Mouse (Mus musculus) erythroid progenitor cell, adult 5-6 weeks (primary cell): Measurements from ENCODE around the gene Zbtb14. TPM values are rescaled to one million over a fixed set of nuclear protein-coding genes. Genes with fewer than 3 reads are reported as not detected.

Source experiments
- ATAC-seq: replicated peaks from 2 replicates; pipeline ENCODE4 v1.8.0; 2016; ENCODE audit warnings: moderate number of reproducible peaks, mild to moderate bottlenecking, moderate TSS enrichment, inconsistent platforms; ENCODE audit not compliant: poor library complexity, low FRiP score, severe bottlenecking
- total RNA-seq, 2 experiments: library from RNA; stranded (forward) in 1 of 2; stranded (reverse) in 1 of 2; fragments of 150-400 nt in 1 of 2; fragments of 186-747, 209-891 nt in 1 of 2; gene quantifications; 2 replicates each; pipeline versions ENCODE4 v1.2.3 to v1.2.4; 2015 to 2017; ENCODE audit warnings: low replicate concordance in 2 of 2

Gene Zbtb14
- total RNA-seq, 2 experiments from 2014 or later: 20.5 to 28.1 TPM

DNA sequence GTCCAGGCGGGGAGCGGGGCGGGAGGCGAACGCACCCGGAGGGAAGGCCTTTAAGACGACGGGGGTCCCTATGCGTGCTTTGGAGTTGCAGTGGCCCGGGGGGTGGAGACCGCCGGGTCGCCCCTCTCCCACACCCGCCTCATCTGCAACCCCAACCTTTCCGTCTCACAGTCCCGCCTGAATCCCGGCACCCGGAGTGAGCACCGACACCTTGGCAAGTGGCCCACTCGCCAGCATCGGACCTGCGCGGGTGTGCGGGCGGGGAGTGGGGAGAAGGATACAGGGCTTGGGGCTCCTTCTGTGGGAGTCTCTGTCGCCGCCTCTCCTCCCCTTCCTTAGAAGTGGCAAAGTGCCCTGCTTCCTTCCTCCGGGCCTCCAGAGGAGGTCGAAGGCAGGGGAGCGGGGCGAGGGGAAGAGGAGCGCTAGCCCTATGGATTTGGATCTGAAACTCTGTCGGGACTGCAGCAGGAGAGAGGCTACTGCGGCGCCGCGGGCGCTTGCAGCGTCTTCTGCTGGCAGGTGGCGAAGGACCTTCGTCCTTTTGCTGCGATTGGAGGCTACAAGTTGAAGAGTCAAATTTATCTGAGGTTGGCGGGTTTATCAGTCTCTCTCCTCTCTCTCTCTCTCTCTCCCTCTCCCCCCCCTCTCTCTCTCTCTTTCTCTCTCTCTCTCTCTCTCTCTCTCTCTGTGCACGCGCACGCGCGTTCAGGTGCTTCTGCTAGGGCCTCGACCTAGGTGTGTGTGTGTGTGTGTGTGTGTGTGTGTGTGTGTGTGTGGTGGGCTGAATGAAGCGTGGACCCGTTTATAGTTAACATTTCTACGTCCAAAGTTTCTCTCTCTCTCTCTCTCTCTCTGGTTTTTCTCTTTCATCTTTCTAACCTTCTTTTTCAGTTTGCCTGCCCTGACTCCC is 57.0 kb downstream of the Zbtb14 start:
- no peak for ATAC-seq

Other genes with a start within 250 kb of the Zbtb14 start
- gene Akain1, start 56.3 kb downstream of the Zbtb14 start, total RNA-seq (2015; ENCODE audit: low replicate concordance): not detected in 2 replicates
- not detected in 2 replicates for gene Akain1, start 56.3 kb downstream of the Zbtb14 start, total RNA-seq (2017; ENCODE audit: low replicate concordance)